Comparison of ENCODE assay signal across 8 mouse cellular contexts in the genomic region with DNA sequence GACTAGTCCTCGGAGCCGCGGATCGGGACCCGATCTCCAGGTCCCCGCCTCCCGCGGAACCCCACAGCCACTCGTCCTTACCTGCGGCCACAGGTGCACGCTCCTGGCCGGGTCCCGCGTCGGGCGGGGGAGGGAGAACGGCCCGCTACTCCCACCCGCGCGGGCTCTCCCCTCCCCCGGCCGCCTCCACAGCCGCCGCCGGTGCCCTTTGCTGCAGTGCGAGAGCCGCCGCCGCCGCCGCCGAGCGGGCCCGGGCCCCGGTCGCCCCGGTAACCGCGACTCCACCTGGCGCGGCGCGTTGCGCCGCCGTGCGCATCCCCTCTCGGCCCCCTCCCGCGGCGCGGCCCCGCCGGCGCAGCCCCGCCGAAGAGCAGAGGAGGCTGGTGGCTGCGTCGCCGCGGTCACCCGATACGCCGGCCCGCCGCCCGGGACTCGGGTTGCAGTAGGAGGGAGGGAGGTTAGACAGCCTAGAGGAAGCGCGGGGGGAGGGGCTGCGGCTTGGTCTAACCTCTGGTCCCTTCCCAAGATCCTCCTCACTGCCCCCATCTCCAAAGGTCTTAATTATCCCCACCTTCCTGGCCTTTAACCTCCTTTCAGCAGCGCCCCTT. TPM values are rescaled to one million over a fixed set of nuclear protein-coding genes. Genes with fewer than 3 reads are reported as not detected.
DNase-seq lines count a peak whose midpoint lies in the region; ATAC-seq lines count a peak whose summit lies in the region.

No protein-coding gene starts in this region.

- peak overlapping the region; percentile 68 for H3K4me3 ChIP-seq in heart, embryonic 13.5 days
- H3K4me3 ChIP-seq in kidney, embryonic 16.5 days (ENCODE audit: low read length): peak overlapping the region; percentile 58
- H3K4me3 ChIP-seq in midbrain, embryonic 10.5 days: peak overlapping the region; percentile 79

- H3K4me2 ChIP-seq in heart, embryonic 13.5 days: peak overlapping the region; percentile 98
- H3K4me2 ChIP-seq in kidney, embryonic 16.5 days (replicated peaks; ENCODE audit: low read depth, low read length): peak overlapping the region; percentile 72

- under 1% methylated on average over 61 of the region's 73 CpGs for WGBS in heart, embryonic 13.5 days
- WGBS in kidney, embryonic 16.5 days: under 1% methylated on average over 33 of the region's 73 CpGs
- 2% methylated on average over 57 of the region's 73 CpGs for WGBS in midbrain, embryonic 10.5 days

- H3K4me1 ChIP-seq in heart, embryonic 13.5 days: peaks cover 13% of the 10 kb centered on the region
- H3K4me1 ChIP-seq in kidney, embryonic 16.5 days (ENCODE audit: insufficient read depth, low read length): peaks cover 30% of the 10 kb centered on the region
- H3K4me1 ChIP-seq in midbrain, embryonic 10.5 days: peaks cover 94% of the 10 kb centered on the region

- DNase-seq in heart, adult 8-10 months (ENCODE audit: low spot score): no peak
- peak; percentile 72 for DNase-seq in cerebellum, adult 8-10 months
- DNase-seq in gastrocnemius, postnatal 10 days: peak; percentile 56
- peak; percentile 87 for DNase-seq in midbrain, embryonic 10.5 days (ENCODE audit: low spot score)
- DNase-seq in thymus, postnatal 36 days: peak; percentile 8 to 35
- DNase-seq in frontal cortex, postnatal 10 days (ENCODE audit: low spot score in 2 of 2): no peak

- H3K27ac ChIP-seq in heart, embryonic 13.5 days (replicated peaks): no peak overlapping the region
- H3K27ac ChIP-seq in kidney, embryonic 16.5 days (ENCODE audit: low read length): no peak overlapping the region
- peak overlapping the region; percentile 87 for H3K27ac ChIP-seq in midbrain, embryonic 10.5 days (replicated peaks)

- no peak for ATAC-seq in heart, embryonic 13.5 days (ENCODE audit: extremely low read depth, insufficient number of reproducible peaks, low FRiP score, low TSS enrichment)
- ATAC-seq in kidney, embryonic 16.5 days (ENCODE audit: low FRiP score, low TSS enrichment): peak; percentile 49; the same call in 1 of the 2 replicates

- H3K27me3 ChIP-seq in heart, embryonic 13.5 days (replicated peaks): peaks cover 100% of the 10 kb centered on the region
- peaks cover 85% of the 10 kb centered on the region for H3K27me3 ChIP-seq in kidney, embryonic 16.5 days (ENCODE audit: insufficient read depth, low read length)
- H3K27me3 ChIP-seq in midbrain, embryonic 10.5 days (ENCODE audit: low read depth, poor library complexity, severe bottlenecking): peaks cover 100% of the 10 kb centered on the region

- H3K36me3 ChIP-seq in heart, embryonic 13.5 days: no peaks in the 10 kb centered on the region
- H3K36me3 ChIP-seq in kidney, embryonic 16.5 days (ENCODE audit: insufficient read depth, low read length): no peaks in the 10 kb centered on the region
- H3K36me3 ChIP-seq in midbrain, embryonic 10.5 days: peaks cover 5% of the 10 kb centered on the region; the same call in 1 of the 2 replicates

- peak overlapping the region; percentile 78 for H3K9ac ChIP-seq in heart, embryonic 13.5 days
- H3K9ac ChIP-seq in kidney, embryonic 16.5 days (replicated peaks; ENCODE audit: low read length): peak overlapping the region; percentile 61

- no peaks in the 10 kb centered on the region for H3K9me3 ChIP-seq in heart, embryonic 13.5 days
- no peaks in the 10 kb centered on the region for H3K9me3 ChIP-seq in kidney, embryonic 16.5 days (ENCODE audit: low read length)
- H3K9me3 ChIP-seq in midbrain, embryonic 10.5 days (replicated peaks): no peaks in the 10 kb centered on the region

RNA-seq across cellular contexts. Expression of gene Srcin1, which starts 29.1 kb away (rescaled TPM):
- 0.03 and 0.08 TPM in 2 replicates for polyA plus RNA-seq in heart, embryonic 13.5 days (2015; fragmentation: Nextera tagmentation; extraction: Ambion mirVana)
- total RNA-seq in heart, adult 8-10 months (2022): under 1 TPM; 0.06 to 0.75 (median 0.18) TPM
- 1 to 10 TPM; 1.1 to 1.4 TPM for total RNA-seq in gastrocnemius, postnatal 10 days (2021)
- 1.0 and 1.1 TPM in 2 replicates for polyA plus RNA-seq in kidney, embryonic 16.5 days (2015; fragmentation: Nextera tagmentation; extraction: Ambion mirVana)
- 0.89 and 1.6 TPM in 2 replicates for polyA plus RNA-seq in midbrain, embryonic 10.5 days (2016; fragmentation: Nextera tagmentation; extraction: Ambion mirVana)

RNA-seq across cellular contexts. Expression of gene 4933428G20Rik, which starts 46.8 kb away (rescaled TPM):
- polyA plus RNA-seq in heart, embryonic 13.5 days (2015; fragmentation: Nextera tagmentation; extraction: Ambion mirVana): 0.84 and 1.5 TPM in 2 replicates
- not detected for total RNA-seq in heart, adult 8-10 months (2022)
- total RNA-seq in gastrocnemius, postnatal 10 days (2021): not detected
- 0.75 and 1.3 TPM in 2 replicates for polyA plus RNA-seq in kidney, embryonic 16.5 days (2015; fragmentation: Nextera tagmentation; extraction: Ambion mirVana)
- polyA plus RNA-seq in midbrain, embryonic 10.5 days (2016; fragmentation: Nextera tagmentation; extraction: Ambion mirVana): 0.25 and 0.28 TPM in 2 replicates

Comparison
In these comparisons a context has a peak if more than half of its experiments do, and no peak if none do; other contexts are left out.
1. DNase-seq: peak in cerebellum, adult 8-10 months (single experiment), gastrocnemius, postnatal 10 days (single experiment), midbrain, embryonic 10.5 days (single experiment) and thymus, postnatal 36 days (2 of 2); none in heart, adult 8-10 months (single experiment) and frontal cortex, postnatal 10 days (0 of 2).
2. Peak in every context shown above with its lines, with median percentiles within 50 percentile points of each other: H3K4me3 ChIP-seq.